Mouse (Mus musculus) testis, adult 10 weeks (tissue): ENCODE data around the gene Mfap3l. TPM values are rescaled to one million over a fixed set of nuclear protein-coding genes. Genes with fewer than 3 reads are reported as not detected.

Source experiments
- polyA plus RNA-seq: library from polyadenylated mRNA; stranded (reverse); fragments of 350-450 nt; fragmentation: Illumina TruSeq; extraction: RNeasy Lipid Tissue Mini Kit (QIAGEN cat#74804); gene quantifications from one replicate; pipeline ENCODE4 v1.2.3, GENCODE M21; 2014; ENCODE audit warnings: low read depth, low replicate concordance

Mfap3l gene
- 174 TPM for polyA plus RNA-seq

GRCm38 (mm10) chr8:60632250-60632932 lies at the start of gene Mfap3l:
Gene Mfap3l (plus strand): TSS chr8:60632827.

Other genes with a start within 250 kb of the Mfap3l start
- gene Gm10283, start 129.6 kb upstream of the Mfap3l start, polyA plus RNA-seq: not detected
- 0.59 TPM for gene Aadat, start 126.9 kb upstream of the Mfap3l start, polyA plus RNA-seq